Mouse (Mus musculus) liver, embryonic 14.5 days (tissue): ENCODE measurements around the gene Tex33. TPM values are rescaled to one million over a fixed set of nuclear protein-coding genes. Genes with fewer than 3 reads are reported as not detected.
"Not testable (repeated sequence)": the region's sequence is repeated elsewhere in the genome, so short reads cannot be mapped to it uniquely, and the experiment has no call there.

Experiments
- ATAC-seq: fragments of 200-750 bp; cut with Nextera tagmentation; 2 replicates; pipeline ENCODE4 v1.8.0; 2017; ENCODE audit warnings: moderate number of reproducible peaks, mild to moderate bottlenecking, moderate library complexity; ENCODE audit not compliant: insufficient read depth
- DNase-seq, 3 experiments: peaks; one replicate each; pipeline ENCODE4 v3.0.0-alpha.2; 2012 to 2013; ENCODE audit warnings: low read depth in 3 of 3, low spot score in 3 of 3
- H3K27ac ChIP-seq: fragments of 300-500 bp; sonication (generic); 2 replicates; pipeline ENCODE4 v1.5.1; 2014; ENCODE audit warnings: moderate library complexity, mild to moderate bottlenecking, control low read depth, inconsistent platforms
- H3K27me3 ChIP-seq: fragments of 300-500 bp; sonication (generic); 2 replicates; pipeline ENCODE4 v1.6.1; 2014; ENCODE audit warnings: mild to moderate bottlenecking, low read length, moderate library complexity; ENCODE audit not compliant: control insufficient read depth, insufficient read depth
- H3K36me3 ChIP-seq: fragments of 300-500 bp; sonication (generic); replicated peaks from 2 replicates; pipeline ENCODE4 v1.6.1; 2014; ENCODE audit warnings: low read depth; ENCODE audit not compliant: control insufficient read depth, insufficient read depth
- H3K4me1 ChIP-seq, 2 experiments: fragments of 200-500 bp in 1 of 2; fragments of 300-500 bp in 1 of 2; sonication (generic) in 1 of 2; replicated peaks; 2 replicates each; pipeline ENCODE4 v1.6.1; 2012 to 2014; ENCODE audit warnings: antibody characterized with exemption in 1 of 2, inconsistent platforms in 1 of 2, low read length in 1 of 2; ENCODE audit not compliant: control insufficient read depth in 2 of 2, insufficient read depth in 2 of 2
- H3K4me2 ChIP-seq: fragments of 300-500 bp; sonication (generic); 2 replicates; pipeline ENCODE4 v1.6.1; 2014; ENCODE audit warnings: low read depth, mild to moderate bottlenecking, control low read depth, moderate library complexity
- H3K4me3 ChIP-seq, 2 experiments: fragments of 200-500 bp in 1 of 2; fragments of 300-500 bp in 1 of 2; sonication (generic) in 1 of 2; 2 replicates each; pipeline ENCODE4 v1.5.1; 2012 to 2014; ENCODE audit warnings: low read depth in 2 of 2, low read length in 2 of 2, mild to moderate bottlenecking in 2 of 2, control low read depth in 1 of 2, inconsistent platforms in 1 of 2, moderate library complexity in 1 of 2; ENCODE audit not compliant: insufficient read depth in 1 of 2
- H3K9ac ChIP-seq: fragments of 300-500 bp; sonication (generic); replicated peaks from 2 replicates; pipeline ENCODE4 v1.6.1; 2014; ENCODE audit warnings: mild to moderate bottlenecking, control low read depth, moderate library complexity
- H3K9me3 ChIP-seq: fragments of 300-500 bp; sonication (generic); 2 replicates; pipeline ENCODE4 v1.6.1; 2016; ENCODE audit warnings: low read length, mixed read lengths; ENCODE audit not compliant: control insufficient read depth
- CTCF ChIP-seq: IDR thresholded peaks from 2 replicates; pipeline ENCODE4 v1.5.1; 2016; ENCODE audit warnings: antibody characterized with exemption, low read depth, control low read depth
- EP300 ChIP-seq: IDR thresholded peaks from 2 replicates; pipeline ENCODE4 v1.6.1; 2016; ENCODE audit warnings: antibody characterized with exemption, low read depth
- WGBS: fragments of 180-500 bp; shearing (Covaris S2); extraction: QIAGEN DNeasy Blood & Tissue Kit; methylation state at CpG from one replicate; pipeline ENCODE4 v1.1.7; 2014; ENCODE audit not compliant: insufficient replicate concordance; 5-methylcytosine and 5-hydroxymethylcytosine counted together
- polyA plus RNA-seq, 2 experiments: library from polyadenylated mRNA; depleted of rRNA in 1 of 2; stranded (reverse) in 1 of 2; unstranded in 1 of 2; fragments of >200 nt; fragmentation: Nextera tagmentation in 1 of 2; extraction: Ambion mirVana in 1 of 2; gene quantifications; 2 replicates each; pipeline versions ENCODE4 v1.2.1 to v1.2.3; 2012 to 2014

Tex33 gene
- polyA plus RNA-seq, 2 experiments, result 0.08 TPM; not detected in 1

DNA sequence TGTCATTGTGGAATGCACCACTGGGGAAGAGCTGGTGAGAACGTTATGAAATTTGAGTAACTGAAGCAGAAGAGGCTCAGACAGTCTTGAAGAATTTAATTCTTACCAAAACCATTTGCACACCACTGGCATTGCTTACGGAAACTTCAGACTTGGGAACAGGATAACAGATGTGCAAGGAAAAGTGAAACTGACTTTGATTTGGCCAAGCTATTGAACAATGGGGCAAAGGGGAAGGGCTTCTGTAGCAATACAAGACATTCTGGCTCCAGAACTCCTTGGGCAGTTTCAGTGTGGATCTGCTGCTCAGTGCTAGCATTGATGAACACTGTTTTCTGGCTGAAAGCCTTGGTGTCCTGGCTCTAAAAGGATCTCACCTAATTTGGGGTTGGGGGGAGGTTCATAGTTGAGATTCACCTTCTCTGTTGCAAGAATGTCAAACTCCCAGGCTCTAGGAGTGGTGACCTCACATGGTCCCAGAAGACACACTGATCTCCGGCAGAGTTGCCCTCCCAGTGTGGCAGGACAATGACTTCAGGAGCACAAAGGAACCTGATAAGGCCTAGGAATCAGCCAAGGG, 44.0 kb downstream of the Tex33 start:
- no peak overlapping the region for H3K27ac ChIP-seq
- H3K27me3 ChIP-seq, result no peaks in the 10 kb centered on the region
- H3K9me3 ChIP-seq, result no peaks in the 10 kb centered on the region
- ATAC-seq (no peak), DNase-seq (no peak)
- no peak overlapping the region for H3K4me3 ChIP-seq
- no peak overlapping the region for H3K9ac ChIP-seq
- TF ChIP-seq EP300, result no peak
- no peak for TF ChIP-seq CTCF
- 37% methylated on average over 3 of the region's 3 CpGs for WGBS
- no peaks in the 10 kb centered on the region for H3K4me1 ChIP-seq
- H3K4me2 ChIP-seq, result no peak overlapping the region
- H3K36me3 ChIP-seq, result no peaks in the 10 kb centered on the region

DNA sequence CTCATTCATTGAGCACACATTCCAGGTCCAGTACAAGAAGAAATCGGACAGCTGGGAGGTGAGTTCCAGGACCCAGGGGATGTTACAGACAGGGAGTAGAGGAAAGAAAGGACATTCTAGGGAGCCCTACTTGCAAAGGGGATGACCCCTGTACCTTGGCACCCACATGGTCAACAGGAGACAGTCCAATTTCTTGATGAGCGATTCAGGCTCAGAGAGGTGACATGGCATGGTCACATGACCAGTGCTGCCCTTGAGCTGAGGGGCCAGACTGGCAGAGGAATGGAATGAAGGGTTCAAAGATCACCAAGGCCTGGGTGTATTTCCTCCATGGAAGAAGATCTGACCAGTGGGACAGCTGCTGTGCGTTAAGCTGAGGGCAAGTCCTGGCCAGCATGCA, 51.1 kb downstream of the Tex33 start:
- Histone ChIP-seq H3K9ac (no peak overlapping the region), H3K4me2 (no peak overlapping the region), H3K9me3 (no peaks in the 10 kb centered on the region), H3K27ac (no peak overlapping the region), H3K4me1 (no peaks in the 10 kb centered on the region), H3K27me3 (no peaks in the 10 kb centered on the region), H3K4me3 (no peak overlapping the region), H3K36me3 (no peaks in the 10 kb centered on the region)
- TF ChIP-seq CTCF, result no peak
- no peak for TF ChIP-seq EP300
- 57% methylated on average over 3 of the region's 3 CpGs for WGBS
- no peak for DNase-seq
- ATAC-seq, result no peak

DNA sequence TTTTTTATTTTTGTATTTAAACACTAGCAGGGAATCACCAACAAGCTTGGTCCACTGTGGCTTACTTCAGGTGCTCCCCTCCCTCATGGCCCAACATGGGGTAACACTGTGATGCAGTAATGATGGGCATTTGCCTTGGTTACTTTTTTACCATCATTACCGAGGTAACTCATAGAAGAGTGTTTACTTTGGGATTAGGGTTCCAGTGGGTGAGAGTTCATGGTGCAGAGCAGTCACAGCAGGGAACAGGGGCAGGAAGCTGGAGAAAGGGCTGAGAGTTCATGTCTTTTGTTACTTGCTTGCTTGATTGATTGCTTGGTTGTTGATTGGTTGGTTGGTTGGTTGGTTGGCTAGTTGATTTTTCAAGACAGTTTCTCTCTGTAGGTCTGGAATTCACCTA, 52.0 kb downstream of the Tex33 start:
- Histone ChIP-seq H3K9me3 (no peaks in the 10 kb centered on the region), H3K27ac (no peak overlapping the region), H3K4me2 (no peak overlapping the region), H3K36me3 (no peaks in the 10 kb centered on the region), H3K27me3 (no peaks in the 10 kb centered on the region), H3K9ac (no peak overlapping the region), H3K4me3 (no peak overlapping the region), H3K4me1 (no peaks in the 10 kb centered on the region)
- no peak for TF ChIP-seq EP300
- TF ChIP-seq CTCF, result no peak
- DNase-seq (no peak), ATAC-seq (no peak)
- 13% methylated on average over 1 of the region's 1 CpGs for WGBS

DNA sequence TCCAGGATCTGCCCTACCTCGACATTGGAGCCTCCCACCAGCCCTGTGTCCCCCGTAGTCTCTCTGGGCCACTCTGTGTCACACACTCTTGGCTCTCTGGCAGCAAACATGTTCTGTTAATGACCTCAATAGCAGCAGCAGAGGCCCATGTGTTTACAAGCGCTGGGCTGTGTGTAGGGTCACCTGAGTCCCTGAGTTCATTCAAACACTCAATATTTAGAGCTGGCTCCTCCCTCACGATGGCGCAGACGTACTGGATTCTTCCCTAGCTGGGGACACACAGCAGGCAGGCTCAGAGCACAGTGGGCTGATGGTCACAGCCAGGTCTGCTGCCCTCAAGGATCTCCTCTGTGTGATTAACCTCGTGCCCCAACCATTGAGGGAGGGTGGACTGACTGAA, 54.8 kb downstream of the Tex33 start:
- not testable (repeated sequence) for H3K9me3 ChIP-seq, H3K4me3 ChIP-seq, H3K9ac ChIP-seq, H3K4me1 ChIP-seq, H3K27ac ChIP-seq, H3K36me3 ChIP-seq, H3K27me3 ChIP-seq, ATAC-seq, H3K4me2 ChIP-seq, DNase-seq
- WGBS, result 73% methylated on average over 6 of the region's 7 CpGs

DNA sequence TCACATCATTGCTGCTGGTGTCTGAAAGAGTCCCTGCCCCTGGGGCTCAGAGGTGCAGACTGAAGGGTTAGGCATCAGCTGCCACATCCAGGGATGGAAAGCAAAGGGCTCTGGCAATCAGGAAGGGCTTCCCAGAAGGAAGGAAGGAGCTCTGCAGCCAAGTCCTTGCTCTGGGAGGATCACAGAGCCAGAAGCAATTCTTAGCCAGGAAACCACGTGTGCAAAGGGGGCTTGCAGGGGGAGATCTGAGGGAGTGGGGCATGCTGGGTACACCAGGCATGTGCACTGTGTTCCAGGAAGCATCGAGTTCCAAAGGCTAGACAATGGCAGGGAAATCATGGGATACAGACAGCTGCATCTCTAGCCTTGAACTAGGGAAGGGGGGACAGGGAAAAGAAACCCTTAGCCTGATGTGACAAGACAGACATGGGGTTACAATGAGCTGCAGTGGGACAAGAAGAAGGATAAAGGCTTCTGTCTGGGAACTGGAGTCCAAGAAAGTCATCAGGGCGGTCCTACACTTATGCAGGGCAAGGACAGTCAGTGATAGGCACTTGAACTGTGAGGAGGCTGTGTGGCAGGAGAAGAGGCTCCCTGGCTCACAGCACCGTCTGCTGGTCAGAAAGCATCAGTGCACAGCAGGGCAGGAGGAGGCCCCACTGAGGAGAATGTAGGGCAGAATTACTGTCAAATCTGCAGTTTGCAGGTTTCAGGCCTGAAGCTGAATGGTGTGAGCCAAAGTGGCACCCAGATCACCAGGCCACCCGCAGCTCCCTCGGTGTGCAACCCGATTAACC, 55.9 kb downstream of the Tex33 start:
- H3K27ac ChIP-seq, H3K4me2 ChIP-seq, H3K4me1 ChIP-seq, H3K27me3 ChIP-seq, DNase-seq, H3K9ac ChIP-seq, H3K9me3 ChIP-seq, H3K4me3 ChIP-seq, H3K36me3 ChIP-seq: not testable (repeated sequence)
- peak; percentile 50; the same call in 1 of the 2 replicates for ATAC-seq
- WGBS, result 25% methylated on average over 7 of the region's 7 CpGs
- TF ChIP-seq CTCF, result peak; percentile 95
